Mouse (Mus musculus) ZHBTc4 (cell line): ENCODE data around the gene Npb.

Source experiments
- DNase-seq: peaks from one replicate; pipeline ENCODE4 v3.0.0-alpha.2; 2011; ENCODE audit warnings: low read depth, low spot score

Npb gene

GRCm38 (mm10) chr11:120631726-120632448, 23.6 kb downstream of the Npb start:
- DNase-seq, result no peak

DNA sequence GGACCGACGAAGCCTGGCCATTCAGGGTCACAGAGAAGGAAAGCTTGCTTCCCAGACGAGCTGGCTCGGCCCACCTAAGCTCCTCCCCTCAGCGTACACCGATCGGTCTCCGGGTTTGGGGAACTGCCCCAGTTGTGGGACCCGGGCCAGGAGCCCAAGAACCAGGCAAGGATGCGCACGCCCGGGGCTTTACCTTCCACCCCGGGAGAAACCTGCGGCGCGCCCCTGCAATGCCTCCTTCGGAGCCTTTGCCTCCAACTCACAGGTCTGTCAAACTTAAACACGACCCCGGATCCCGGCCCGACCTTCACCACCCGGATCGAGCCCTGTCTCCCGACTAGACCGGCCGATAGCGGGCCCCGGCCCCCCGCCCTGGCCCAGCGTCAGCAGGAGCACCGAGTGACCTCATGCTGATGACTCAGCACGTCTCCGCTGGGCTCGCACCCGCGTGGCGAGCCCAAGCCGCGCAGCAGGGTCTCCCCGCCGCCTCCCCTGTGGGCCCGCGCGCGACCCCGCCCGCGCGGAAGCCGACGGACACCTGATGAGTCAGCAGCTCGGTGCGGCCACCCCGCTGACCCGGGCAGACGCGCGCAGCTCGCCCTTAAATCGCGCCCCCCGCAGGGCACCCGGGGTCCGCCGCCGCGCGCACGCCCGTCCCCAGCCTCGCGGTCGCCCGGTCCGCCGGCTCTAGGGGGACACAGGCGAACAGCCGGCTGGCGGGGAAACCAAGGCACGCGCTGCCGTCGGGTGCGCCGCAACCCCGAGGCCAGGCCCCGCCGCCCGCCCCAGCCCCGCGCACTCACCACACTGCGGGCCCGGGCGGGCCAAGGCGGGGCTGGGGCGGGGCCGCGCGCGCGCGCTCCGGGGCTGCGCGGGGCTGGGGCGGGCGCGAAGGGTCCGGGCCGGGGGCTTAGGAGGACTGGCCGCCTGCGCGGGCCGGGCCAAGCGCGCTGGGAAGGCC, 24.6 kb downstream of the Npb start:
- DNase-seq, result peak; percentile 87

- DNase-seq, result peak; percentile 99
These were observed 25.5 kb downstream of the Npb start, which contains the start of gene Mafg for GRCm38 (mm10) chr11:120633520-120634343. Gene Mafg, minus strand, starts transcription at chr11:120633600.

DNA sequence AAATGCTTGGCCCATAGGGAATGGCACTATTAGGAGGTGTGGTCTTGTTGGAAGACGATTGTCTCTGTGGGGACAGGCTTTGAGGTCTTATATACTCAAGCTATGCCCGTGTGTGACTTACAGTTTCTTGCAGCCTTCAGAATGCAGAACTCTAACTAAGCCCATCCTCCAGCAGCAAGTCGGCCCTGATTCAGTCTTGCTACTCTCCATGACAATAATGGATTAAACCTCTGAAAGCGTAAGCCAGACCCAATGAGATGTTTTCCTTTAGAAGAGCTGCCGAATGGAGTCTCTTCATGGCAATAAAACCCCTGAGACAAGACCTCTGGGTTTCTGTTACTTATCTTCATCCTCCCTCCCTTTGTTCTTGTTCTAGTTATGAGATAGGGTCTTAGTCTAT, 26.5 kb downstream of the Npb start:
- peak; percentile 51 for DNase-seq

GRCm38 (mm10) chr11:120641255-120641654, 33.0 kb downstream of the Npb start:
- no peak for DNase-seq

- DNase-seq, result no peak
These were observed 33.6 kb downstream of the Npb start for GRCm38 (mm10) chr11:120641869-120642268.

- no peak for DNase-seq
These were observed 34.8 kb downstream of the Npb start for GRCm38 (mm10) chr11:120642939-120643600.

GRCm38 (mm10) chr11:120643601-120643987, 35.3 kb downstream of the Npb start, which contains the start of gene Pycr1:
Gene Pycr1, minus strand, starts transcription at chr11:120643769.
- peak; percentile 96 for DNase-seq

DNA sequence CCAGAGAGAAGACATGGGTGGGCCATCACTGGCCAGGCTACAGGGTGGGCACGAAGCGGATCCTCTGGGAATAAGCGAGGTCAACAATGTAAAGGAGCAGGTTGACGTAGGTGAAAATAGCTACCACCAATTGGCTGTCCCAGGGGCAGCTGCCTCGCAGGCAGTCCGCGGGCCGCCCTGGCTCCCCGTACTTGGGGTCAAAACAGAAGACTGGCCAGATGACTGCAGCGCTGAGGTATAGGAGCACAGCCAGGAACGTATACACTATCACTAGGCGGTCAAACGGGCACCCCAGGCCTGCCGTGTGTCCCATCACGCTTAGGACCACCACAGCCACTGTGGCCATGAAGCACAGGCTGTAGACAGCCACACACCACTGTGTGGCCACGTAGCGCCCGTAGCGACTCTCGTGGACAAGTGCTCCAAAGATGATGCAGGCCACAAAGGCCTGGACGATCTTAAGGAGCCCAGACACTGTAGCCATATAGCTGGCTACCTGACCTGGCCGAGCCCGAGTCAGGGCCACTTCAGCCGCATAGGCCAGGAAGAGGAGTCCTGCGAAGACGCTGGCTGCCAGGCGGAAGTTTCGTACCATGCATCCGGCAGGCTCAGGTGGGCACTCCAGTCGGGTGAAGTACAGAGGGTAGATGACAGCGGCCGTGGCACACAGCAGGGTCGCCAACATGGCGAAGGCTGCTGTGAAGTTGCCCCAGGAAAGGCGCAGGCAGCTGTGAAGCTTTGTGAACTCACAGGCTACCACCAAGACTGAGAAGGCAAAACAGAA, 39.0 kb downstream of the Npb start:
- peak; percentile 19 for DNase-seq

DNA sequence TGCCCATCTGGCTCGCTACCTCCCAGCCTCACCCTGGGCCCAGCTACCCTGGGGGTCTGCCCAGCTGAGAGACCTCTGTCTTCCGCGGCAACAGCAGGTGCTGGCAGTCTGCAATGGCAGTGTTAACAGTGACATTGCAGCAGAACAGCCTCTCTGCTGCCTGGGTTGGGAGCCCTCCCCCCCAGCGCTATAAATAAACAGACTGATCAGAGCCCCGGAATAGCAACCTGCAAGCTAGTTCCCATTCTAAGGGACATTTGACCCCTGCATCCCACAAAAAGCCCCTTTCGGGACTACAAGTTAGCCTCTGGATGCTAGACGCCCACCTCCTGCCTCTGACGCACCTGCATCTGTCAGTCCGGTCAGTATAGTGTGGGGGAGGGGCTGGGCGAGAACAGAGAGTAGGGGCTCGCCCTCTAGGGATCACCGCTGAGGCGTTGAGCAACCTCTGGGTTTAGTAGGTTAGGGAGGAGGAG, 39.8 kb downstream of the Npb start, which contains the start of gene Myadml2:
Myadml2 (minus strand) TSS at position 158 of the 476 bp plus-strand sequence.
- peak; percentile 84 for DNase-seq

- peak; percentile 83 for DNase-seq
These were observed 43.6 kb downstream of the Npb start for GRCm38 (mm10) chr11:120651872-120652271.

DNA sequence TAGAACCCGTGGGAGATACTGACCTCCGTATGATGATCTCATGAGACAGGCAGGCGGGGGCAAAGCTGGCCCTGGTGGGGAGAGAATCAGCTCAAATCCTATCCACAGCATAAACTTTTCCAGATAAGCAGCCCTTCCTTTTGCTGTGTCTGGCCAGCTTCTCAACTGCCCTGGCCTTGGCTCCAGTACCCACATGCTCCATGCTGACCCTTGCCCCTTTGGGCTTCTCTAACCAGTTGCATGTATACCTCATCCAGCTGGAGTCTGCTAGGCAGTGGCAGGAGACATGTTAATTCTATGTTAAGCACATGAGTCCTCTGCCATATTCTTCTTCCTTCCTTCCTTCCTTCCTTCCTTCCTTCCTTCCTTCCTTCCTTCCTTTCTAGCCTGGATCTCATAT, 46.5 kb downstream of the Npb start:
- no peak for DNase-seq

DNA sequence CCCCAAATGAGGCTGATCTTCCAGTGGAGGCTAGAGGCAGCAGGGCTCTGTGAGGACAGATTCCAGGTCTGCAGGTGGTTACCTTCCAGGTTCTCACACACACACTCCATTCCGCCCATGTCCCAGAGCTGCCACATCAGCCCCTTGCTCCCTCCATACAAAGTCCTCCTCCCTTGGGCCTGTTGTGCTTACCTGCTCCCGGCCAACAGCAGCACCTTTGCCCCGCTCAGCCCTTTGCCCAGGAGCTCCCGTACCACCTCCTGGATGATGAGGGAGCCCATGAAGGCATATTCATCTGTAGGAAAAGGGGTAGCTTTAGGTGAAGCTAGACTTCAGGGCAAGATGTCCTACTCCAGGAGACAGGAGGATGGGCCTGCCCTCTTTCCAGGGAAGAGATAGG, 49.0 kb downstream of the Npb start:
- no peak for DNase-seq
